Mouse (Mus musculus) liver, adult 2 months (tissue): ENCODE measurements around the gene Arl4a. TPM values are rescaled to one million over a fixed set of nuclear protein-coding genes. Genes with fewer than 3 reads are reported as not detected.

Source experiments
- DNase-seq: peaks from one replicate; pipeline ENCODE4 v3.0.0-alpha.2; 2011; ENCODE audit warnings: low read depth, low spot score; ENCODE audit errors: extremely low read depth
- H3K27ac ChIP-seq: fragments of 200-500 bp; replicated peaks from 2 replicates; pipeline ENCODE4 v1.5.1; 2012; ENCODE audit warnings: low read depth, mild to moderate bottlenecking, control low read depth, inconsistent platforms, low read length; ENCODE audit not compliant: insufficient read depth
- H3K27me3 ChIP-seq: fragments of 200-500 bp; 2 replicates; pipeline ENCODE4 v1.6.1; 2012; ENCODE audit warnings: mild to moderate bottlenecking, moderate library complexity, low read length, inconsistent platforms; ENCODE audit not compliant: control insufficient read depth, insufficient read depth
- H3K36me3 ChIP-seq: fragments of 200-500 bp; 2 replicates; pipeline ENCODE4 v1.6.1; 2012; ENCODE audit warnings: low read length, inconsistent platforms; ENCODE audit not compliant: control insufficient read depth, insufficient read depth
- H3K4me1 ChIP-seq: fragments of 200-500 bp; 2 replicates; pipeline ENCODE4 v1.6.1; 2011; ENCODE audit warnings: low read length; ENCODE audit not compliant: control insufficient read depth, insufficient read depth
- H3K4me3 ChIP-seq: fragments of 200-500 bp; 2 replicates; pipeline ENCODE4 v1.5.1; 2011; ENCODE audit warnings: low read depth, mild to moderate bottlenecking, control low read depth, low read length, moderate library complexity; ENCODE audit not compliant: insufficient read depth
- H3K79me2 ChIP-seq: fragments of 200-500 bp; 2 replicates; pipeline ENCODE4 v1.6.1; 2012; ENCODE audit warnings: inconsistent platforms, mild to moderate bottlenecking, low read length, moderate library complexity; ENCODE audit not compliant: control insufficient read depth, insufficient read depth
- H3K9ac ChIP-seq: fragments of 200-500 bp; 2 replicates; pipeline ENCODE4 v1.6.1; 2012; ENCODE audit warnings: low read depth, mild to moderate bottlenecking, control low read depth, inconsistent platforms, low read length
- CTCF ChIP-seq: fragments of 200-500 bp; IDR thresholded peaks from 2 replicates; pipeline ENCODE4 v1.5.1; 2011; ENCODE audit warnings: low read depth, low read length, control low read depth
- POLR2A ChIP-seq: fragments of 200-500 bp; IDR thresholded peaks from 2 replicates; pipeline ENCODE4 v1.6.1; 2011; ENCODE audit warnings: low read length, control low read depth; ENCODE audit not compliant: insufficient read depth; ENCODE audit errors: extremely low read depth
- WGBS: fragments of 180-500 bp; shearing (Covaris S2); methylation state at CpG from one replicate; pipeline ENCODE4 v1.1.7; 2018; 5-methylcytosine and 5-hydroxymethylcytosine counted together
- polyA plus RNA-seq: library from polyadenylated mRNA; depleted of rRNA; stranded (reverse); fragments of >200 nt; gene quantifications from 2 replicates; pipeline ENCODE4 v1.2.3, GENCODE M21; 2012
- total RNA-seq: library from RNA; depleted of rRNA; stranded (reverse); fragments of >200 nt; gene quantifications from 2 replicates; pipeline ENCODE4 v1.2.3, GENCODE M21; 2014

Gene Arl4a
- total and polyA plus RNA-seq, 2 experiments = 7.3 to 12.4 TPM

GRCm38 (mm10) chr12:39979066-39979465, 58.8 kb downstream of the Arl4a start:
- Histone ChIP-seq H3K27ac (no peak overlapping the region), H3K4me3 (no peak overlapping the region), H3K36me3 (no peaks in the 10 kb centered on the region), H3K27me3 (no peaks in the 10 kb centered on the region), H3K9ac (no peak overlapping the region), H3K4me1 (no peaks in the 10 kb centered on the region), H3K79me2 (no peaks in the 10 kb centered on the region)
- no peak for TF ChIP-seq POLR2A
- TF ChIP-seq CTCF = no peak
- 97% methylated on average over 5 of the region's 5 CpGs for WGBS
- no peak for DNase-seq

- no peaks in the 10 kb centered on the region for H3K4me1 ChIP-seq
- no peak overlapping the region for H3K4me3 ChIP-seq
- DNase-seq = no peak
- no peak overlapping the region for H3K27ac ChIP-seq
- no peaks in the 10 kb centered on the region for H3K79me2 ChIP-seq
- 74% methylated on average over 8 of the region's 8 CpGs for WGBS
- no peaks in the 10 kb centered on the region for H3K36me3 ChIP-seq
- no peak overlapping the region for H3K9ac ChIP-seq
- H3K27me3 ChIP-seq = no peaks in the 10 kb centered on the region
- TF ChIP-seq POLR2A (no peak), CTCF (no peak)
Observed at GRCm38 (mm10) chr12:39977996-39978590, 59.7 kb downstream of the Arl4a start.

- Histone ChIP-seq H3K27me3 (no peaks in the 10 kb centered on the region), H3K9ac (no peak overlapping the region), H3K79me2 (no peaks in the 10 kb centered on the region), H3K4me1 (no peaks in the 10 kb centered on the region), H3K36me3 (no peaks in the 10 kb centered on the region), H3K27ac (no peak overlapping the region), H3K4me3 (no peak overlapping the region)
- TF ChIP-seq CTCF (no peak), POLR2A (no peak)
- WGBS = 97% methylated on average over 2 of the region's 2 CpGs
- DNase-seq = no peak
Observed at GRCm38 (mm10) chr12:39976426-39976825, 61.4 kb downstream of the Arl4a start.

- H3K36me3 ChIP-seq = no peaks in the 10 kb centered on the region
- H3K27ac ChIP-seq = no peak overlapping the region
- H3K79me2 ChIP-seq = no peaks in the 10 kb centered on the region
- no peak overlapping the region for H3K4me3 ChIP-seq
- whole genome bisulfite sequencing = 80% methylated on average over 9 of the region's 9 CpGs
- TF ChIP-seq CTCF (no peak), POLR2A (no peak)
- no peaks in the 10 kb centered on the region for H3K4me1 ChIP-seq
- no peaks in the 10 kb centered on the region for H3K27me3 ChIP-seq
- no peak for DNase-seq
- H3K9ac ChIP-seq = no peak overlapping the region
Observed at GRCm38 (mm10) chr12:39975829-39976340, 61.9 kb downstream of the Arl4a start.

- WGBS = 82% methylated on average over 4 of the region's 4 CpGs
- H3K9ac ChIP-seq = no peak overlapping the region
Observed at GRCm38 (mm10) chr12:39974977-39975583, 62.7 kb downstream of the Arl4a start.

GRCm38 (mm10) chr12:39974273-39974672, 63.6 kb downstream of the Arl4a start:
- H3K79me2 ChIP-seq = no peaks in the 10 kb centered on the region
- 77% methylated on average over 1 of the region's 1 CpGs for WGBS
- H3K4me1 ChIP-seq = no peaks in the 10 kb centered on the region
- no peak overlapping the region for H3K4me3 ChIP-seq
- no peaks in the 10 kb centered on the region for H3K36me3 ChIP-seq
- no peak for TF ChIP-seq CTCF
- no peak for TF ChIP-seq POLR2A
- no peaks in the 10 kb centered on the region for H3K27me3 ChIP-seq
- H3K9ac ChIP-seq = no peak overlapping the region
- H3K27ac ChIP-seq = no peak overlapping the region
- no peak for DNase-seq

More at GRCm38 (mm10) chr12:39974977-39975583, 62.7 kb downstream of the Arl4a start:
- no peak for DNase-seq
- H3K36me3 ChIP-seq = no peaks in the 10 kb centered on the region
- H3K27ac ChIP-seq = no peak overlapping the region
- no peaks in the 10 kb centered on the region for H3K79me2 ChIP-seq
- H3K4me1 ChIP-seq = no peaks in the 10 kb centered on the region
- no peak overlapping the region for H3K4me3 ChIP-seq
- H3K27me3 ChIP-seq = no peaks in the 10 kb centered on the region
- TF ChIP-seq CTCF = no peak
- TF ChIP-seq POLR2A = no peak
